Mouse (Mus musculus) neural tube, embryonic 12.5 days (tissue): ENCODE results near the gene Fat2. TPM values are rescaled to one million over a fixed set of nuclear protein-coding genes. Genes with fewer than 3 reads are reported as not detected.

Experiments used
- ATAC-seq: fragments of 200-750 bp; cut with Nextera tagmentation; 2 replicates; pipeline ENCODE4 v1.8.0; 2017; ENCODE audit warnings: low read depth, mild to moderate bottlenecking, moderate TSS enrichment, moderate library complexity; ENCODE audit not compliant: low FRiP score
- H3K27ac ChIP-seq: fragments of 300-500 bp; sonication (generic); 2 replicates; pipeline ENCODE4 v1.5.1; 2016
- H3K27me3 ChIP-seq: fragments of 300-500 bp; sonication (generic); replicated peaks from 2 replicates; pipeline ENCODE4 v1.6.1; 2016; ENCODE audit warnings: mild to moderate bottlenecking
- H3K36me3 ChIP-seq: fragments of 300-500 bp; sonication (generic); 2 replicates; pipeline ENCODE4 v1.6.1; 2016; ENCODE audit warnings: mild to moderate bottlenecking
- H3K4me1 ChIP-seq: fragments of 300-500 bp; sonication (generic); 2 replicates; pipeline ENCODE4 v1.6.1; 2016
- H3K4me2 ChIP-seq: fragments of 300-500 bp; sonication (generic); replicated peaks from 2 replicates; pipeline ENCODE4 v1.6.1; 2016; ENCODE audit warnings: mild to moderate bottlenecking
- H3K4me3 ChIP-seq: fragments of 300-500 bp; sonication (generic); 2 replicates; pipeline ENCODE4 v1.5.1; 2016
- H3K9ac ChIP-seq: fragments of 300-500 bp; sonication (generic); 2 replicates; pipeline ENCODE4 v1.6.1; 2016; ENCODE audit warnings: mild to moderate bottlenecking
- H3K9me3 ChIP-seq: fragments of 300-500 bp; sonication (generic); 2 replicates; pipeline ENCODE4 v1.6.1; 2016; ENCODE audit warnings: mild to moderate bottlenecking
- WGBS: fragments of 180-500 bp; shearing (Covaris S2); methylation state at CpG from one replicate; pipeline ENCODE4 v1.1.7; 2016; 5-methylcytosine and 5-hydroxymethylcytosine counted together
- polyA plus RNA-seq: library from polyadenylated mRNA; unstranded; fragments of >200 nt; fragmentation: Nextera tagmentation; extraction: Ambion mirVana; gene quantifications from 2 replicates; pipeline ENCODE4 v1.2.1, GENCODE M21; 2016

Fat2 gene
- polyA plus RNA-seq, 1 experiment from 2014 or later: 0.05 TPM

DNA sequence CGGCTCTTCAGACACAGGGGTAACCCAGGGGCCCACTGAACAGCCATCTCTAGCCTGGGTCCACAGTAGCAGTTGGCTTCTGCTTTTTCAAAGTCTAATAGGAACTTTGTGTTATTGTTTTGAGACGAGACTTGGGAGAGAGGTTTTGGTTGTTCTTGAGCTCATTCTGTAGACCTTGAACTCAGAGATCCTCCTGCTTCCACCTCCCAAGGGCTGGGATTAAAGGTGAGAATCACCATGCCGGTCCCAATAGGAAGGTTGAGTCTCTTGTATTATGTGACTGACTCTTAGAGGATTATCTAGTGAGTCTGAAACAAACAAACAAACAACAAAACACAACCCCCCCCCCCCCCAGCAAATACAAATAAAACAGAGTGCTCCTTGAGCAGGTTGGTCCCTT lies 117.9 kb downstream of the Fat2 start:
- Histone ChIP-seq H3K4me1 (no peaks in the 10 kb centered on the region), H3K9ac (no peak overlapping the region), H3K4me3 (no peak overlapping the region), H3K27me3 (no peaks in the 10 kb centered on the region), H3K9me3 (no peaks in the 10 kb centered on the region), H3K27ac (no peak overlapping the region), H3K36me3 (peaks cover 42% of the 10 kb centered on the region), H3K4me2 (no peak overlapping the region)
- ATAC-seq: no peak
- WGBS: 87% methylated on average over 3 of the region's 3 CpGs

DNA sequence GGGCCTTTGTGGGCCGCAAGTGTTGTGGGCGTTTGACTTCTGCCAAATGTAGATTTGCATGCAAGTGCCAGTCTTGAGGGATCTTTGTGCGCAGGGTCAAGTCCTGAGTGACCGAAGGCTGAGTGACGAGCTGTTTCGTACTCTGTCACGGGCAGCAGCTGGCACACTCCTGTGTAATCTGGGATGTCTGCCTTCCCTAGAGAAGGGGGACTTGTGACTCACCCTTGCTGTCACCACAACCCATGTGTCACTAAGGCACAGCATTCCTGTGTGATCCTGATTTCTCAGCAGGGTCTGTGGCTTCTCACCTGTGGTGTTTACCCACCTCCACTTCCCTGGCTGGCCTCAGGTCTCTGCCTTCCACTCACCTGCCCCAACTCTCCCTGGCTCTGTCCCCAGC lies 118.5 kb downstream of the Fat2 start:
- H3K9ac ChIP-seq: no peak overlapping the region
- H3K27me3 ChIP-seq: no peaks in the 10 kb centered on the region
- no peak overlapping the region for H3K4me2 ChIP-seq
- WGBS: 94% methylated on average over 7 of the region's 7 CpGs
- H3K4me3 ChIP-seq: no peak overlapping the region
- H3K9me3 ChIP-seq: no peaks in the 10 kb centered on the region
- H3K4me1 ChIP-seq: no peaks in the 10 kb centered on the region
- no peak for ATAC-seq
- H3K27ac ChIP-seq: no peak overlapping the region
- H3K36me3 ChIP-seq: peaks cover 36% of the 10 kb centered on the region

DNA sequence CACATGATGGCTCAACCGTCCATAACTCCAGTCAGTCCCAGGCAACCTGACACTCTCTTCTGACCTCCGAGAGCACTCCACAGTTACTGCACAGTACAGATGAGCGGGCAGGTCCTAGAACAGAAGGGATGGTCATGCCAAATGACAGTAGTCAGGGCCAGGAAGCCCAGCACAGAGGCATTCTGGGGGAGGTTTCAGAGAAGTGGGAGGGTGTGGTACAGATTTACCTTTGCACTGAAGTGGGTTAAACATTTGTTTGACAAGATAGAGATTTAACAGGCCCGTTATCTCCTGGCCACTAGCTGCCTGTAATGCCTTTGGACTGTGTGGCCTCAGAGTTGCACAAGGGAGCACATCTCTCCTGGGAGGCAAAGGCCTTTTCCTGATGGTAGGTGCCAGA lies 118.9 kb downstream of the Fat2 start:
- Histone ChIP-seq H3K4me3 (no peak overlapping the region), H3K36me3 (peaks cover 36% of the 10 kb centered on the region), H3K9me3 (no peaks in the 10 kb centered on the region), H3K9ac (no peak overlapping the region), H3K4me2 (no peak overlapping the region), H3K27ac (no peak overlapping the region), H3K4me1 (no peaks in the 10 kb centered on the region), H3K27me3 (no peaks in the 10 kb centered on the region)
- 89% methylated on average over 4 of the region's 4 CpGs for WGBS
- ATAC-seq: no peak

DNA sequence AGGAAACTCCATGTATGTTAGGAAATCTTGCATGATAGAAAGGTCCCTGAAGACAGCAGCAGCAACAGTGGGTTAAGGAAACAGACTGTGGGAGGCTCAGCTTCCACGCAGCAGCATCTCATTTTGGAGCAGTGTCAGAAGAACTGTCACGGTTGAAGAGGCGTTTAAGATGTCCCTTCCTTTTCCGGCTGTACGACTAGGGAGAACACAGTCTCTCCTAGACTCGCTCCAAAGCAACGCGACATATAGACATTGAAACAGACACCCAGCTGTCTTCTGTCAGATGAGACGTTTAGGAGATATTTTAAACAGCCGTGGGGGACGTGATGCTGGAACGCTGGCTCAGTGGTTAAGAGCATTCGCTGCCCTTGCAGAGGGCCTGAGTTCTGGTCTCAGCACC lies 119.5 kb downstream of the Fat2 start:
- Histone ChIP-seq H3K27me3 (no peaks in the 10 kb centered on the region), H3K27ac (no peak overlapping the region), H3K9ac (no peak overlapping the region), H3K9me3 (no peaks in the 10 kb centered on the region), H3K4me3 (no peak overlapping the region), H3K36me3 (peaks cover 33% of the 10 kb centered on the region; the same call in 1 of the 2 replicates), H3K4me1 (no peaks in the 10 kb centered on the region), H3K4me2 (no peak overlapping the region)
- no peak for ATAC-seq
- WGBS: 86% methylated on average over 13 of the region's 13 CpGs

DNA sequence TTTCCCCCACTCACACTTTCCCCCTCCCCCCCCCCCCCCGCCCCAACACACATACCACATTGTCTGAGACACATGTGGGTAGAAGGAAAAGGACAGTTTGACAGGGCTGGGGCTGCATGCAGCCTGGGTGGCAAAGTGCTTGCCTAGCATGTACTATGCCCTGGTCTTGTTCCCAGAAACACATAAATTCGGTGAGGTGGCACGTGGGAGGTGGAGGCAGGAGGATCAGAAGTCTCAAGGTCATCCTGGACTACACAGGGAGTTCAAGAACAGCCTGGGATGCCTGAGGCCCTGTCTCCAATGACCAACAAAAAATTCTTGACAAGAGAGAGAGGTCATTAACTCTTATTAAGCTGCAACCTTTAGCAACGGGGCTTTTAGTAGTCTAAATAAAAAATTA lies 120.3 kb downstream of the Fat2 start:
- no peak for ATAC-seq
- no peaks in the 10 kb centered on the region for H3K27me3 ChIP-seq
- H3K4me1 ChIP-seq: no peaks in the 10 kb centered on the region
- H3K4me3 ChIP-seq: no peak overlapping the region
- H3K9me3 ChIP-seq: no peaks in the 10 kb centered on the region
- no peak overlapping the region for H3K4me2 ChIP-seq
- whole genome bisulfite sequencing: 79% methylated on average over 3 of the region's 4 CpGs
- H3K36me3 ChIP-seq: peaks cover 26% of the 10 kb centered on the region; the same call in 1 of the 2 replicates
- H3K9ac ChIP-seq: no peak overlapping the region
- no peak overlapping the region for H3K27ac ChIP-seq

DNA sequence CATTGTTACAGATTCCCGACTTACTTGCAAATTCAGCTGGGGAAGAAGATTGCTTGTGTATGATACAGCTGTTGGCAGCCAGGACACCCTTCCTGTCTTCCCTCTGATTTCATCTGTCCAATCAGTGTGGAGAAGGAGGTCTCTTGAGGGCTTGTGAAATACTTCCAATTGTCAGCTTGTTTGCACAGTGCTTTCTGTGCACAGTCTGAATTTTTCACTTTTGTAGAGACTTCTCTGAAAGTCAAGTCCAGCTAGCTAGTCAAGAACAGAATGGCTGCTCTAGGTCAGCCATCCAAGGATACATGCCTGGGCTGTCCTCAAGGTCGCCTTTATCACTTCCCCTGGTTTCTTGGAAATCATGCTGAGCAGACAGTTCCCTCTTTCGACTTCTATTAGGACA lies 121.4 kb downstream of the Fat2 start:
- Histone ChIP-seq H3K4me3 (no peak overlapping the region), H3K9ac (no peak overlapping the region), H3K27me3 (no peaks in the 10 kb centered on the region), H3K27ac (no peak overlapping the region), H3K4me1 (no peaks in the 10 kb centered on the region), H3K4me2 (no peak overlapping the region), H3K36me3 (peaks cover 16% of the 10 kb centered on the region; the same call in 1 of the 2 replicates), H3K9me3 (no peaks in the 10 kb centered on the region)
- ATAC-seq: no peak
- 86% methylated on average over 3 of the region's 3 CpGs for WGBS

DNA sequence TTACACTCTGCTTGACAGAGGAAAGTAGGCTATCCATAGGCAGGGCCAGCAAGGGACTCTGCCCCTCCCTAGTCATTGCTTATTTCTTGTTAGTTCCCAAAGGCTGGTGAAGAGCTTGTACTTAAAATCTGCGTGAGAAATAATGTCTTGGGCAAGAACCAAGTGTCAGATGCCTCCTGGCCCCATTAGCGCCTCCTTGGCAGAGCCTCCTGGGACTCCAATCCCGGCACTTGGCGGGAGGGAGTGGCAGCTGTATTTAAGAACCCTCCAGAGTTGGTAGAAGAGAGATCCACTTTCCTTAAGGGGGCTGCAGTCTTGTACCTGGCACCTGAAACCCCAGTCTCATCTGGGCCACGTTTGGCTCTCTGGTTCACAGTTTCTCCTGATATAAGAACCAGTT lies 122.2 kb downstream of the Fat2 start:
- H3K4me1 ChIP-seq: peaks cover 7% of the 10 kb centered on the region; the same call in 1 of the 2 replicates
- no peak overlapping the region for H3K4me3 ChIP-seq
- WGBS: 83% methylated on average over 5 of the region's 5 CpGs
- H3K36me3 ChIP-seq: peaks cover 9% of the 10 kb centered on the region; the same call in 1 of the 2 replicates
- ATAC-seq: no peak
- no peaks in the 10 kb centered on the region for H3K27me3 ChIP-seq
- no peak overlapping the region for H3K27ac ChIP-seq
- no peak overlapping the region for H3K9ac ChIP-seq
- no peaks in the 10 kb centered on the region for H3K9me3 ChIP-seq
- H3K4me2 ChIP-seq: no peak overlapping the region

DNA sequence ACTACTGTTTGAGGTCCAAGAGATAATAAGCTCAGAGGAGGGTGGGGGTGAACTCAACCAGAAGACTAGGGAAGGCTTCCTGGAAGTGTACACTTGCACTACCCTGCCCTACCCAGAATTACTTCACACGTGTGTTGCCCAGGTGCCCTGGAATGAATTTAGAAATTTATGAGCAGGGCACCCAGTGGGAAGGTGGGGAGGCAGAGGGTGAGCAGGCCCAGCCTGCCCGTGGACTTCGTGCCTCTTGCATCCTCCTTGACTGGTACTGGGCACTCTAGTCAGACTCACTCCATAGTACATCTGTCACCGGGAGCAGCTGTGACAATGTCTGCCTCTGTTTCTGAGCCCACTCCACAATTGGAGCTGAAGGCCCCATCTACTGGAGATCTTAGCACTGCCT lies 122.8 kb downstream of the Fat2 start:
- H3K27me3 ChIP-seq: no peaks in the 10 kb centered on the region
- H3K9ac ChIP-seq: no peak overlapping the region
- no peak for ATAC-seq
- no peaks in the 10 kb centered on the region for H3K9me3 ChIP-seq
- H3K4me1 ChIP-seq: peaks cover 7% of the 10 kb centered on the region; the same call in 1 of the 2 replicates
- H3K4me3 ChIP-seq: no peak overlapping the region
- no peak overlapping the region for H3K27ac ChIP-seq
- H3K36me3 ChIP-seq: 0 out of 2 replicates have a peak, but pooled peaks cover 5% of the 10 kb centered on the region
- 86% methylated on average over 4 of the region's 4 CpGs for WGBS
- H3K4me2 ChIP-seq: no peak overlapping the region

DNA sequence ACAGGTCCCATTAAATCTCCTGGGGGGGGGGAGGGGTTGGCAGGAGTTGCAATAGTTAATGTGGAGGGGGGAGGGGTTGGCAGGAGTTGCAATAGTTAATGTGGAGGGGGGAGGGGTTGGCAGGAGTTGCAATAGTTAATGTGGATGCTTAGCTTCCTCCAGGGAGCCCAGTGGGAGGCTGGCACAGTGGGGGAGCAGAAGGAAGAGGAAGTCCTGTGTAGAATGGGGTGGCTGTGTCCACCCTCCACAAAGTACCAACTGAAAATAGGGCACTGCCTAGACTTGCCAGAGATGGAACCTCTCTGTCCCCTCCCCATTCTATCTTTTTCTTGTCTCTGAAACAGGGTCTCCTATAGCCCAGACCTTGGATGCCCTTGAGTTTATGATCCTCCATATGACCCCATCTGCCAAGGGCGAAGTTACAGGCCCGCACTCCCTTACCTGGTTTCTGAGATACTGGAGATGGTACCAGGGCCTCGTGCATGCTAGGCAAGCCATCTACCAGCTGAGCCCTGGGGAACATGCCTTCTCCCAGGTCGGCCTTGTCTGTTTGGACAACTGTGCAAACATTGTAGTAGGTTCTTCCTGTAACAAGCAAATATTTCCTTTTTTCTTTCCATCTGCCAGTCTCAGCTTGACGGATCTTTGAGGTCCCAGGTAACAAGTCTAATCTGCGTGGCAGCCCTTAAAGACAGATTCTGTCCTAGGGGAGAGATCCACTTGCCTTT lies 126.6 kb downstream of the Fat2 start:
- Histone ChIP-seq H3K4me2 (no peak overlapping the region), H3K36me3 (no peaks in the 10 kb centered on the region), H3K9ac (no peak overlapping the region), H3K4me1 (peaks cover 21% of the 10 kb centered on the region), H3K9me3 (no peaks in the 10 kb centered on the region), H3K27me3 (no peaks in the 10 kb centered on the region), H3K27ac (no peak overlapping the region), H3K4me3 (no peak overlapping the region)
- ATAC-seq: no peak
- 80% methylated on average over 6 of the region's 6 CpGs for WGBS

DNA sequence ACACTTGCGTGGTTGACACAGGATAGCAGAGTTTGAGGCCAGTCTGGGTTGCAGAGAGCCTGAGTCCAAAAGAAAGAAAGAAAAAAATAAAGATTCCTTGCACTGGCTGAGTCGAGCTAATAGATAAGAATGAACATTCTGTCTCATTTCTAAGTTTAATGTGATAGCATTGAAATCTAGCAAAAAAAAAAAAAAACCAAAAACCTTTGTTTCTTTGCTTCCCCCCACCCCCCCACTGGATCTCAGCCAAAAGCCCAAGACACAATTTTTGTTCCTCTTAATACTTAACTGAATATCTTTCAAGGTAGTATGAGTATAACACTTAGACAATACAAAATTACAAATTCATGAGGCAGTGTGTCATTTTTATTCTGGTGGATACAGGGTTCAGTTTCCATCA lies 127.3 kb downstream of the Fat2 start:
- no peaks in the 10 kb centered on the region for H3K9me3 ChIP-seq
- H3K4me2 ChIP-seq: no peak overlapping the region
- no peak overlapping the region for H3K9ac ChIP-seq
- no peaks in the 10 kb centered on the region for H3K27me3 ChIP-seq
- peaks cover 24% of the 10 kb centered on the region for H3K4me1 ChIP-seq
- ATAC-seq: no peak
- H3K27ac ChIP-seq: no peak overlapping the region
- H3K36me3 ChIP-seq: no peaks in the 10 kb centered on the region
- WGBS: 85% methylated on average over 2 of the region's 2 CpGs
- H3K4me3 ChIP-seq: no peak overlapping the region

DNA sequence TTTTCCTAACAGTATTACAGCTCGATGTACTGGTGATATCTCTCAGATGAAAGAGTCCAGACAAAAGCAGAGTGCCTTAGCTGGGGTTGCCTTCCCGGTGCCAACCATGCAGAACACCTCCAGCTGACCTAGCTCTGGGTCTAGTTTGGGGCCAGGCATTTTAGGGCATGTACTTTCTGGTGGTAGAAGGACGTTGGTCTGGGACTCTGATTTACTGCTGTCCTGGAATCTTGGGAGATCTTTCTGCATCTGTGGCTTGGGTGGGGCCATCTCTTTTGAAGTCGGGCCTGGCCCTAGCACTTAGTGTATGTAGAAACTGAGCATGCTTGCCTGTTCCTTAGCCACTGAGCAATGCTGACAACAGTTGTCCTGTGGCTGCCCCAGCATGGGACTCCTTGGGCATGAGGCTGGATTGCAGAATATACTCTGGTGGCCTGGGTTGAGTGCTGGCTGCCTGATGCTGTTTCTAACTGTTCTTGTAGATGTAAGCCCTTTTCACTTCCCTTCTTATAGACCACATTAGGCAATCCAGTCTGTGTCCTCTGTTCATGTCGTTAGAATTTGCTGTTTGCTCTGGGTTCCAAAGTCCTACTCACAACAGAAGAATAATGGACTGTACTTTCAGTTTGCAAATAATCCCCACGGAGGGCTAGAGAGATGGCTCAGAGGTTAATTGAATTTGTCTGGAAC lies 128.2 kb downstream of the Fat2 start:
- 67% methylated on average over 6 of the region's 6 CpGs for WGBS

DNA sequence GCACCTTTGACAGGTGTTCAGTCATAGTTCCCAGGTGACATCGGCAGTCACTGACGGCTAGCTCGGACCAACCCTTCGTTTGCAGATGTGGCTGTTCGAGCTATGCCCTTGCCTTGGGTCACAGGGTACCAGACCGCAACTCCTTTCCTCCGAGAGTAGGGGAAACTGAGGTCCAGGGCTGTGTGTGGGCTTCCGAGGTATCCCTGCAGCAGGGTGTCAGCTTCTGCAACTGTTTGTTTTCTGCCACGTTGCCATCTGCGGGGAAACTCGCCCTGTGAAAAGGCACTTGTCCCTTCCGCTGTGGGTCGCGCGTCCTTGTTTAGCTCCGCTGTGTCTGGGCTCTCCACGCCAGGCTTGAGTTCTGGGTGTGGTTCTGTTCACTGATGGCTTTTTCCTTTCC lies 131.8 kb downstream of the Fat2 start:
- 9% methylated on average over 17 of the region's 17 CpGs for WGBS
- Histone ChIP-seq H3K4me1 (peaks cover 21% of the 10 kb centered on the region), H3K9ac (peak overlapping the region; percentile 73), H3K27ac (no peak overlapping the region), H3K9me3 (no peaks in the 10 kb centered on the region), H3K4me2 (peak overlapping the region; percentile 97), H3K36me3 (no peaks in the 10 kb centered on the region), H3K4me3 (peak overlapping the region; percentile 71), H3K27me3 (no peaks in the 10 kb centered on the region)
- peak; percentile 65 for ATAC-seq

More for the DNA sequence above, 128.2 kb downstream of the Fat2 start:
- ATAC-seq: no peak
- H3K4me1 ChIP-seq: peaks cover 24% of the 10 kb centered on the region
- H3K27me3 ChIP-seq: no peaks in the 10 kb centered on the region
- no peak overlapping the region for H3K27ac ChIP-seq
- H3K4me2 ChIP-seq: no peak overlapping the region
- no peaks in the 10 kb centered on the region for H3K9me3 ChIP-seq
- no peak overlapping the region for H3K9ac ChIP-seq
- H3K36me3 ChIP-seq: no peaks in the 10 kb centered on the region
- H3K4me3 ChIP-seq: no peak overlapping the region
